Mouse (Mus musculus) brain, embryonic 18.5 days (tissue): ENCODE data around the gene Mrm3.
"Not testable (repeated sequence)": the region's sequence is repeated elsewhere in the genome, so short reads cannot be mapped to it uniquely, and the experiment has no call there.

Source experiments
- DNase-seq: peaks from one replicate; pipeline ENCODE4 v3.0.0-alpha.2; 2012; ENCODE audit warnings: low read depth, low spot score

Mrm3 gene

GRCm38 (mm10) chr11:76242901-76243810 is at the start of gene Mrm3, which contains the start of gene Glod4:
TSS of gene Mrm3 (plus strand) at chr11:76243715.
TSS of gene Glod4 (minus strand) at chr11:76243725.
- DNase-seq, result peak; percentile 80

DNA sequence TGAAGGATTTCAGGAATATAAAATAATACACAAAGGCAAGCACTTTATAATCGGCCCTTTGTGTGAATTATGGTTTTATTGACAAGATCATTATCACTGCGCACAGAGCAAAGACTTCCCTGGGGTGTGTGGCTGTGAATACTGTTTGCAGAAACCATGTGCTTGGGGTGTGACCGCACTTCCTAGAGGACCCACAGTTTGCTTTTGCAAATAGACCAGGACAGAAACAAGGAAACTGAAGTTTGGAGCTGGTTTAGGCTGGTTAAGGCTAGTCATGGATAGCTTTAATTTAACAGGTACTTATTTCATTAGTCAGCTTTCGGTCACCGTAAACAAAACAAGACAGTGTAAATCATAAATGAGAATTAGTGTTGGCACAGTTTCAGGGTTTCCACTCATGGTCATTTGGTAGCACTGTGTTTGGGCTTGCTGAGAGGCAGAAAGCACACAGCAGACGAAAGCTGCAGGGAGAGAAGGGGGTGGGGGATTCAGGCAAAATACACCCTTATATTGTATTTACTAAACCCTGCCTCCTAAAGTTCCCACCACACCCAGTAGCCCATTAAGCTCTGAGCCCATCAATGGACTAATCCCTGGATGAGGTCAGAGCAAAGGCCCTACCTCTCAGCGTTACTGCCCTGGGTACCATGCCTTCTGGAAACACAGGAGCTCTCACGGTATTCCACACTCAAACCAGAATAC is 47.1 kb upstream of the Mrm3 start:
- no peak for DNase-seq

DNA sequence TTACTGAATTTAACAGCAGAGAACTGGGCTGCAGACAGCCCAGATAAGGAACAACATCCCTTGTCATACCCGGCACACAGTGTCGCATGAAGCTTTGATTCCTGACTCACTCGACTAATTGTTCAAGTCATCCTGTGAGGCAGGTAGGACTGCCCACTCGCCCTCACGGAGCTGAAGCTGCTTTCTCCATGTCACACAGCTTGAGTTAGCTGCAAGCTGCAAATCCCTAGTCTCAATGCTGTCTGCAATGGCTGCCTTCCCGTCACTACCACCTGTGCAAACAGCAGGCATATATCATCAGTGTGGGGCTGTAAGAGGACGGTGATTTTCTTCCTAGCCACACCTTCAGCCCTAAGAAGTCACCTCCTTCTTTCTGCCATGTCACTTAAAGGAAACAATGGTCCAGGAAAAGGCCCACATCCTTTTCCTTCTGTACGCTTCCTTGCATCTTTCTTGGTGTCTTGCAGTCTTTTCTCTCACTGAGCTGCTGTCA is 46.5 kb upstream of the Mrm3 start:
- no peak for DNase-seq

GRCm38 (mm10) chr11:76201761-76202674 is 41.5 kb upstream of the Mrm3 start:
- no peak for DNase-seq

DNA sequence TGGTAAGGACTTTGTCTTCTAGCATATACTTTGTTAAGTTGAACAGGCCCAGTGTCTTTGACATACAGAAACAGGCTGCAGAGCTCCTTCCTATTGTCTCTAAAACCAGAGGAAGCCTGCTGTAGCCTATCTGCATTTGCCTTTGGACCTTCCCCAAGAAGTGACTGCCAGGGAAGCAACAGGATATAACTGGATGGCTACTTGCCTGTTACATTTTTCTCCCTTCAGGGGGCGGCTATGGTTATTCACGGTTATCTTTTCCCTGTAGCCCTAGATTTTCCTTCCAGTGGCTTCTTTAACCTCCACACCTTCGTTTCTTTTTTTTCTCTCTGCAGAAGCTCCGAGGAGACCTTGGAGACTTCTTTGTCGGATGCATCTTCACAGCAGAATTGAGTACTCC is 36.7 kb upstream of the Mrm3 start:
- no peak for DNase-seq

- no peak for DNase-seq
These were observed 33.1 kb upstream of the Mrm3 start for GRCm38 (mm10) chr11:76210228-76210985.

DNA sequence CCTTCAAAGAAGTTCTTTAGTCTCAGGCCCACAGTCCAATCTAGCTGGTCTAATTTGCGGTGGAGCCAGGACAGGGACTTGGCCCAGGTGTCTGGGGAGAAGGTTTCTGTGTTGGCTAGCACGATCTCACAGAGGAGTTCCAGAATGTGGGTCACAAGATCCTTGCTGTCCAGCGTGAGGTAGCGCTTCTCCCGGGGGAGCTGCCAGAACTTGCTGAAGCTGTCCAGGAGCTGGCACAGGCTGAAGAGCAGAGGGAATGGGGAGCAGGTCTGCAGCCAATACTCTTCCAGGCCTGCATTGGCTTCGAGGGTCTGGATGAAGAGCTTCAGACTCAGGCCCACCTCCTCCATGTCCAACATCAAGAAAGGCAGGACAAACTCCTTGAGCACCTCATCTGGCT is 31.9 kb upstream of the Mrm3 start:
- DNase-seq, result not testable (repeated sequence)

GRCm38 (mm10) chr11:76213841-76214240 is 29.7 kb upstream of the Mrm3 start:
- no peak for DNase-seq

GRCm38 (mm10) chr11:76215011-76215410 is 28.5 kb upstream of the Mrm3 start:
- no peak for DNase-seq

GRCm38 (mm10) chr11:76216049-76216540 is 27.4 kb upstream of the Mrm3 start:
- DNase-seq, result no peak

GRCm38 (mm10) chr11:76216681-76217389 is 26.7 kb upstream of the Mrm3 start:
- no peak for DNase-seq

DNA sequence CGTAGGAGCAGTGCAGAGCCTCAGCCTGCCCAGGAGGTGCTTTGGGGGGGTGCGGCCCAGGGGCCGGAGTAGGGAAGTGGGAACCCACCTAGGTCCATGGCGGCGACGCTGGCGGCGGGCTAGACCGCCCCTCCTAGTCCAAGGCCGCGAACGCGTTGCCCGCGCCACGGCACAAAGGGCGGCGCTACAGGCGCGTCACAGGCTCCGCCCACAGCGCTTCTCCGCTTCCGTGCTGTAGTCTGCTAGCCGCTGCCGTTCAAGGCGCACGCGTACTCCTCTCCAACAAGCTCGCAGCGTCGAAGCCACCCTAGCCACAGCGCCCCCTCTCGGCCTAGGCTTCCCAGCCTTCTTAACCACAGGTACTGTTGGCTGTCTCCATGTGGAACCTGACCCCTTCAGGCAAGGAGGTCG is 26.1 kb upstream of the Mrm3 start, which contains the start of the genes Dbil5 and Gemin4:
TSS of gene Dbil5 (plus strand) at position 219 of the 411 bp plus-strand sequence.
TSS of gene Gemin4 (minus strand) at position 275 of the 411 bp plus-strand sequence.
- peak; percentile 89 for DNase-seq

- DNase-seq, result no peak
These were observed 18.9 kb upstream of the Mrm3 start for GRCm38 (mm10) chr11:76224631-76225030.

GRCm38 (mm10) chr11:76225051-76225450 is 18.5 kb upstream of the Mrm3 start:
- DNase-seq, result no peak

GRCm38 (mm10) chr11:76236136-76236535 is 7.4 kb upstream of the Mrm3 start:
- DNase-seq, result no peak

DNA sequence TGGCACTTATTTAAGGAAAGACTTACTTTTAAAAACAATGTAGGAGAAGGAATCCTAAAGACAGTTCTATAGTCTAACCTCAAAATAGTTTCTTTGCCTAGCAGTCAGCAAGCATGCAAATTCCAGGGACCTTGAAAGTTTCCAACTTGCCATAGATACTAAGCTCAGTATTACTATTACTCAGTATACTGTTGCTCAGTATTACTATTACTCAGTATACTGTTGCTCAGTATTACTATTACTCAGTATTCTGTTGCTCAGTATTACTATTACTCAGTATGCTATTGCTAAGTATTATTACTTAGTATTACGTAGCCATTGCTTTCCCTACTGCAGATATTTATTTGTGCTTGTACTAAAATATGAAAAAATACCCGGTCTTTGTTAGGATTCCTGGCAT is 3.8 kb upstream of the Mrm3 start:
- DNase-seq, result no peak

DNA sequence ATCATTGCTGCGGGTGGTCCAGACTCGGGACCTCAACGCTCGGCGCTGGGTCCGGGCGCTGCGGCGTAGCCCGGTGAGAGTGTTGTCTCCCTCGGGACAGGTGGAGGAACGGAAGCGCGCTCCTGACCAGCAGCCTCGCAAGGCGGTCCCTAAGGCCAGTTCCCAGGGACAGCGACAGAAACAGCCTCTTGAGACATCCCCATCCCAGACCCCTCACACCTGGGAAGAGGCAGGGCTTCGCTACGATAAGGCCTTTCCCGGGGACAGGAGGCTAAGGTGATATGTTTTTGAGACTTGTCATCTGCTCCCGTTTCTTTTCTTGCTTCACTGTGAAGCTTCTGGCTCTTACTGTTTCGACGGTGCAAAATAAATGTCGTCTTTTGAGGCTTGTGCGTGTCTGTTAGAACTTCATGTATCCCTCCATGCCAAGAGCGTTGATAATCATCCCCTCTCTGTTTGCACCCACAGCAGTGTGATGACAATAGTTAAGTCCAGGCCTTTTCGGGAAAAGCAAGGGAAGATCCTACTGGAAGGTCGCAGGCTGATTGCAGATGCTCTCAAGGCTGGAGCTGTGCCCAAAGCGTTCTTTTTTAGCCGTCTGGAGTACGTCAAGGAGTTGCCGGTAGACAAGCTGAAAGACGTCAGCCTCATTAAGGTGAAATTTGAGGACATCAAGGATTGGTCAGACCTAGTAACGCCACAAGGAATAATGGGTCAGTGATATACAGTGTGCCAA is 464 bp downstream of the Mrm3 start:
- no peak for DNase-seq

- no peak for DNase-seq
These were observed 2.9 kb downstream of the Mrm3 start for GRCm38 (mm10) chr11:76246439-76246838.

- DNase-seq, result no peak
These were observed 3.7 kb downstream of the Mrm3 start for GRCm38 (mm10) chr11:76247239-76247638.
